Mouse (Mus musculus): ENCODE data around the gene Stk32c.

Stk32c gene

DNA sequence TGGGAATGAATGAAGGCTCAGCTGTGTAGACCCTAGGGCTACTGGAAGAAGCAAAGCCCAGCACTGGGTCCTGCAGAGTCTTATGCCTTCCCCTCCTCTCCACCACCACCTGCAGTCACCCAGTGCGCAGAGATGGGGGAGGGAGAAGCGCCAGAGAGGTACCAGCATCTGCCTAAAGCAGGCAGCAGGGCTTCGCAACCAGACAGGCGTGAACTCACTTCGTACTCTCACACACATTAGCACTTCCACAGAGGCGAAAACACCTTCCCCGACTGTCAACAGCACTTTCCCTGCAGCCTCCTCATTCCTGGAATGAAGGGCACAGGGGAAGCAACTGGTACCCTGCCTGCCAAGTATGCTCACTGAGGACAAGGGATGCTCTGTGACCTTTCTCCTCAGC is 63.7 kb downstream of the Stk32c start:
- DNase-seq (ENCODE audit: extremely low read depth, low read depth, low spot score): no peak

DNA sequence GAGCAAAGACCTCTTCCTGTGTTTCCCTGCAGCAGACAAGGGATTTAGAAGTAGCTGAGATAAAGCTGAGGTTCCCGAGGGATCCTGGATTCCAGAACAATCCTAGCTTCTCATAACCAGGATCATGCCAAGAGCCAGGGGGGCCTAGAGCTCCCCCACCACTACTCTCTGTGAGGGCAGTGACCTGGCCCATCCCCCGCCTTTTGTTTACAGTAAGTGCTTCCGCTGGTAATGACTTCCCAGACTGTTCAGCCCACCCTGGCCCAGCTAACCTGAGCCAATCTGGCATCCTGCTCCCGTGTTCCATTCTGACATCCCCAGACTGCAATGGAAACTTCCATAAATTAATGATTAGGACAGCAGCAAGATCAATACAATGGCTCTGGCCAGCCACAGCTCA is 65.7 kb downstream of the Stk32c start:
- no peak for DNase-seq (ENCODE audit: extremely low read depth, low read depth, low spot score)

DNA sequence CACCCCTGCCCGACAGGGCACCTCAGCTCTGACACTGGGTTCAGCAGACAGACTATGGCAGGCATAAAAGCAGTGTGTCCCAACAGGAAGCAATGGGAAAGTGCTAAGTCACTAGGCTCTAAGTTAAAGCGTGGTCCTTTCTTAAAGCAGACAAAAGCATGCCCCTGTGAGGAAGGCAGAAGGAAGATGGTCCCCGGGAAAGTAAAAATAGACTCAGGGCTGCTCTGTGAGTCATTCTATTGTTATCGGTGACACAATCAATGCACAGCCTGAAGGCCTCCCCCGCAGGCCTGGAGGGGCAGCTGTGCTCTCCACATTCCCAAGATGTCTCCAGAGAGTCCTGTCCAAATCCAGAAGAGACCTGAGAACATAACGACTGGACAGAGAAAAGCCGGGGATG is 67.2 kb downstream of the Stk32c start:
- DNase-seq (ENCODE audit: extremely low read depth, low read depth, low spot score): no peak

DNA sequence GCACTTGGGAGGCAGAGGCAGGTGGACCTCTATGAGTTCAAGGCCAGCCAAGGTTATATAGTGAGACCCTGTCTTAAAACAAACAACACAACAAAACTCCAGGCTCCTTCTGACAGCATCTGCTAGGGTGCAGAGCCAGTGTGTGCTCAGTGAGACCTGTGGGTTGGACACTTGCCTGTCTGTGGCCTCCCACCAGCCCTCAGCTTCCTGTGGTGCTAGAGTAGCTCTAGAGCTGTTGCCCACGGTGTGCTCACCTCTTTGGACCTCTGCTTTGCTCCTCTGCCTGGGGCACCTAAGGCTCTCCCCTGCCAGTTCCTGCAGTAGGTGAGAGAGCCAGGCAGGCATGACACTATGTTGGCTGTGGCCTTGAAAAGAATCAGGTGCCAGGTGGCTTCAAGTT is 69.3 kb downstream of the Stk32c start:
- DNase-seq (ENCODE audit: extremely low read depth, low read depth, low spot score): no peak

DNA sequence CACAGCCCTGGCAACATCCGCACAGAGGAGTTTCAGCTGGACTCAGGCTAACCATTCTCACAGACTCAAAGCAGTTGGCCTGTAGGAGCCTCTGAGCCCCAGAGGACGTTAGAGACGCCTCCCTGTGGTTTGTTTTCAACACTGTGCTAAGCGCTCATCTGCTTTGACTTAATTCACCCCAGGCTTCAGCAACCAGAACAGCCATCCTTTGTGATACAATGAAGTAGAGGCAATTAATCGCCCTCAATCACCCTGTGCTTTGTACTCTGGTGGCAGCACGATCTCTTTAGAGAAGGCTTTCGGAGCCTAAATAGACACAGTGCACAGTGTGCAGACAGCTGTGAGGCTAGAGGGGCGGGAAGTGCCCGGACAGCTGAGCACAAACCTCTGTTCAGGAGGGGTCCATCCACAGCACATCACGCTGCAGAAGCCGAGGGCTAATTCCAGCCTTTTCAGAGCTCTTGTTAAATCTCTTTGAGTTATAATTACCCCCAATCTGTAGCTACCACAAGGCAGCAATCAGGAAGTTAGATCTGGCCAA is 73.1 kb downstream of the Stk32c start:
- no peak for DNase-seq (ENCODE audit: extremely low read depth, low read depth, low spot score)

DNA sequence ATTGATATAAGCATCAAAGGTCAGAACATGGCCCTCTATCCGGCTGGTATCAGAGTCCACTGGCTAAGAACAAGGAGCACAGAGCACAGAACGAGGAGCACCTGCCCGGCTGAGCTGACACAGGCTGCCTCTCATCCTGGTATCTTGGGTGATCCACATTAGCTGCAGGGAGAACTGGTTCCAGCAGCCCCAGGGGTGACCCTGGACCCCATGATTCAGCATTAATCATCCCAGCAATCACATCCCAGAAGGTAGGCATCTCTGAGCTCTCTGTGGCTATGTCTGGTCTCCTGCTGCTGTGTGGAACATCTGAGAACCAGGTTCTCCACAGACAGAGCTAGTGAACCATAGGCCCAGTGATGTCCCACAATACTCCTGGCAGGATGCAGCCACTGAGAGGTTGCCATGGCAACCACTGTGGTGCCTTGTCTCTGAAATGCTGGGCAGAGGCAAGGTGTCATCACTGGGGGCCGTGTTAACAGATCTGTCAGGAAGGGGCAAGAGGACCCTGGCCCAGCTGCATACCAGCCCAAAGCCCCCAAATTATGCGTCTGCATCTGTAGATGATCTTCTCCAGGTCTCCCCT is 76.1 kb downstream of the Stk32c start:
- DNase-seq (ENCODE audit: extremely low read depth, low read depth, low spot score): no peak

DNA sequence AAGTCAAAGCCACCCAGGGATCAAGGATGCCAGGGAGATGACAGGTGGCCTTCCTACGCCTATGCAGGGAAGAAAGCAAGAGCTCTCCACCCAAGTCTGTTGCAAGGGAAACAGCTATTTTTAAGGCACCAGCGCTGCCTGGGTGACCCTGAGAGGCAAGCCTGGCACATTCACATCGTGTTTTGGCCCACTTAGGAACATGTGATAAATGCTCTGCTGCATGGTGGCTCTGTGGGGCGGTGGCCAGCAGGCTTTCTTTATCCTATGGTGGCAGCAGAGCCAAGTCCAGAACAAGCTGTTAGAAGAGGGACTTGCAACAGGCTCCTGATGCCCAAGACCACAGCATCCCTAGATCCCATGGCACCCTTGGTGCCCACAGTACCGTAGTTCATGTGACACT is 77.9 kb downstream of the Stk32c start:
- DNase-seq (ENCODE audit: extremely low read depth, low read depth, low spot score): no peak

DNA sequence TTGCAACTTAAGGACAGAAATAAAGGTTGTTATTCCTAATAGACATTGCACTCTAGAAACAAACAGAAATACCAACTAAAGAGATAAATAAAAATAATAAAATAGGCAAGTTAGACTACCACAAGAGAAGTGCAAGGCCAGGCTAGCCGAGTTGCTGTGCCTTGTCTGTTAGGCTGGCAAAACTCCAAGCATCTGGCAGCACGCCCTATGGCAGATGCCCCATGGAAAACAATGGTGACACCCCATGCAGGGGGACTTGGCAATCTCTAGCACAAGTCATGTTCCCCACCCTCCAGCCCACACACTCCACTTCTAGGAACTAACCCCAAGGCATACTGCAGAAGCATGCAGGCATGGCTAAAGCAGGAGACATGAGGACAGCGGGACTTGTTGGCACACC is 79.7 kb downstream of the Stk32c start:
- DNase-seq (ENCODE audit: extremely low read depth, low read depth, low spot score): no peak

DNA sequence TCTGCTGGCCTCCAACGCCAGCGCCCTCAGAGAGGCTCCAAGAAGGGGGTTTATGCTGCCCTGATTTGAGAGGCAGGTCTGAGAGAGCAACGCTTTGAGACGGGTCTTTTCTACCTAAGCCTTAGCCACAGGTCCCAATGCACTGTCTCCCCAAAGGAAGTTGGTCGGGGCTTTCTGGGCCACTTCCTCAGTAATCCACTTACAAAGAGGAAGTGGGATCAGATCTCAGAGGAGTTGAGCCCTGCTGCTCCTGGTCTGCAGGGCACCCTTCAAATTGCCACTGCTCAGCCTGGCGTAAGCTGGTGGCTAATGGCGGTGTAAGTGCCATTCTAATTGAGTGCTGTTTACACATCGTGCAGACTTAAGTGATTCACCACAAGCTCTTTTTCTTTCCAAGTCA is 81.6 kb downstream of the Stk32c start:
- DNase-seq (ENCODE audit: extremely low read depth, low read depth, low spot score): no peak

DNA sequence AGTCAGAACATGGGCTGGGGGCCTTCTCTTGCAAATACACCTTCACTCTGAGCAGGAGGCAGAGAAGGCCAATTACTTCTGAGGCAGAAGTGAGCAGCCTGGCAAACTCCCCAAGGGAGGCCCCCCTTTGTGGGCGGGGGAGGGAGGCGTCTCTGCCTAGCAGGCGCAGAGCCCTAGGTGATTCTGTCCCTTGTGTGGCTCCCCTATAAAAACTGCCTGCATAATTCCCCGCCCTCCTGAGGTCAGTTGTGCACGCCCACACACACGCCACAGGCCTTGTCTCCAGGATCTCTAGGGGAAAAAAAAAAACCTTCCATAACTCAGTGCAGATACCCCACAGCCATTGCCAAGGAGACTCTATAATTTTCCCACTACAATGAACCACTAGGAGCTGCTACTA is 82.7 kb downstream of the Stk32c start:
- no peak for DNase-seq (ENCODE audit: extremely low read depth, low read depth, low spot score)

DNA sequence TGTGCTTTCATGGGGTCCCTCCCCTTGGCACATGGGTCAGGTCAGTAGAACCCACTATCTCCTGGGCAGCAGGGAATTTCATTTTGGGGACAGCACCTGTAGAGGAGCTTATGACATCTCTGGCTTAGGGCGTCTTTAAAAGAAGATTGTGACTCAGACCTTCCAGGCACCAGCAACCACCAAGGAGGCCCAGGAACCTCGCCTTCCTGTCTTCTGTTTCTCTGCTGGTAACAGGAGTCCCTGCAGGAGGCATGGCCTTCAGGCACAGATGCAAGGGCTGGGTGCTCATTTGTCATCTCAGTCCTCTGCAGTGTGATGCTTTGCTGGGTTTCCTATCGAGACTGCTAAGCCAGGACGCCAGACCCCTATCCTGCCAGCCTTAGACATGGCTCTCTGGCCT is 84.1 kb downstream of the Stk32c start:
- DNase-seq (ENCODE audit: extremely low read depth, low read depth, low spot score): no peak

DNA sequence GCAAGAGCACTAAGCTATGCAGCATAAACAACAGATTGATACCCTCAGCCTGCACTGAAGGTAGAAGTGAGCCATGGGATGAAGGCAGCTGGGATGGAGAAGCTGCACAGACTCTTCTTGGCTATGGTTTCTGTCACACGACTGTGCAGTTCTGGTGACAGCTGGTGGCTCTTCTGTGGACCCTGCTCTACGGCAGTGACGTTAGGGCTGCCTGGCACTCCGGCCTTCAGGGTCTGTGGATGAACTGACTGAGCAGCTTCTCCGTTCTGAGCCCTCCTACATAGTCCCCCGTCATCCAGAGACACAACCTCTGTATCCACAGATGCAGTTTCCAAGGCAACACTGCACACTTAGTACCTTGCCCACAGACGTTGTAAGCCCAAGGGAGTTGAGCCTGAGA is 86.6 kb downstream of the Stk32c start:
- no peak for DNase-seq (ENCODE audit: extremely low read depth, low read depth, low spot score)

DNA sequence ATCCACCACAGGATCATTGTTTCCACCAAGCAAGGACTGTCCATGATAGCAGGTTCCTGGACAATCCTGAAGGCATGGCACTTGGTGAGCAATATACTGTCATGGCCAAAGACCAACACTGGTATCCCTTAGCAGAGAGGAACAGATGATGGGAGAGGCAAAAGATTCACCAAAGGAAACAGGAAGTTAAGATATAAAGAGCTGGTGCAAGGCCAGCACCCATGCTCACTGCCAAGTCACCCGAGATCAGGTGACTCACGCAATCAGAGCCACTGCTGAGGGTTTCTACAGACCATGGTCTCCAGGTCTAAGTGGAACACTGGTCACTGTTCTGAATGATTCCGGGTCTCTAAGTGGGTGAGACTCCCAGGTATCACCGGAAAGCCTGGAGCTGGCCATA is 87.2 kb downstream of the Stk32c start:
- no peak for DNase-seq (ENCODE audit: extremely low read depth, low read depth, low spot score)

DNA sequence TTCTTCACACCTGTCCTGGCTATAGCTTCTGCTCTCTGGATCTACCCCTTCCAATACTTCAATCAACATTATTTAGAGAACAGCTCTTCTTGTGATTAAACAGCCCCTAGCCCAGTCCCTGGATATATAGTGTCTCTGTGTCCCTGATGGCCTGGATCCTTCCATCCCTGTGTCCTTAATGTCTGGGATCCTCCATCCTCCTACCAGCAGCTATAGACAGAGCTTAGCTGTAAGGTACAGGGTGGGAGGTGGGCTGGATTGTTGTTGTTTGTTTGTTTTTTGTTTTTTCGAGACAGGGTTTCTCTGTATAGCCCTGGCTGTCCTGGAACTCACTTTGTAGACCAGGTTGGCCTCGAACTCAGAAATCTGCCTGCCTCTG is 93.3 kb downstream of the Stk32c start:
- no peak for DNase-seq (ENCODE audit: extremely low read depth, low read depth, low spot score)

DNA sequence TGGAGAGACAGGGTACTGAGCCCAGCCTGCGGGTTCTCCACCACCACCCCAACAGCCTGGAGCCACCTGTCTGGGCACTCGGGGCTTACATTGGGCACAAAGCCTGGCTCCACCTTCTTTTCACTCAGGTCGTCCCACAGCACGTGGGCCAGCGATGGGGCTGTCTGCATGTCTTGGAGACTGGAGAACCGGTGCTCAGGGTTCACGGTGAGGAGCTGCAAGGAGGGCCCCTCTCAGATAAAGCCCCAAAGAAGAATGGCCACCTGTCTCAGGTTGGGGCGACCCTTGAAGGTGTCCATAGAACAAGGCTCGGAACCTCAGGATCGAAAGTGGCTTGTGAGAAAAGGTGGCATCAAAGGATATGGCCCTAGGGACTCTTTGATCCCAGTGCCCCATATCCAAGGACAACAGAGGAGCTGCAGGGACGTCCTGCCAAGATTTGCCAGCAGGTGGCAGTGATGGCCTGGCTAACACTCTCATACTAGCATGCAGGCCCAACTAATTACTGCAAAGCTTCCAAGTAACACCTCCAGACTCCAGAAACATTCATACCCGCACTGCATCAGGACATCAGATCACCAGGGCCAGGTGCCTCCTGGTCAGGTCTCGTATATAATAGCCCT is 93.8 kb downstream of the Stk32c start:
- DNase-seq (ENCODE audit: extremely low read depth, low read depth, low spot score): no peak

DNA sequence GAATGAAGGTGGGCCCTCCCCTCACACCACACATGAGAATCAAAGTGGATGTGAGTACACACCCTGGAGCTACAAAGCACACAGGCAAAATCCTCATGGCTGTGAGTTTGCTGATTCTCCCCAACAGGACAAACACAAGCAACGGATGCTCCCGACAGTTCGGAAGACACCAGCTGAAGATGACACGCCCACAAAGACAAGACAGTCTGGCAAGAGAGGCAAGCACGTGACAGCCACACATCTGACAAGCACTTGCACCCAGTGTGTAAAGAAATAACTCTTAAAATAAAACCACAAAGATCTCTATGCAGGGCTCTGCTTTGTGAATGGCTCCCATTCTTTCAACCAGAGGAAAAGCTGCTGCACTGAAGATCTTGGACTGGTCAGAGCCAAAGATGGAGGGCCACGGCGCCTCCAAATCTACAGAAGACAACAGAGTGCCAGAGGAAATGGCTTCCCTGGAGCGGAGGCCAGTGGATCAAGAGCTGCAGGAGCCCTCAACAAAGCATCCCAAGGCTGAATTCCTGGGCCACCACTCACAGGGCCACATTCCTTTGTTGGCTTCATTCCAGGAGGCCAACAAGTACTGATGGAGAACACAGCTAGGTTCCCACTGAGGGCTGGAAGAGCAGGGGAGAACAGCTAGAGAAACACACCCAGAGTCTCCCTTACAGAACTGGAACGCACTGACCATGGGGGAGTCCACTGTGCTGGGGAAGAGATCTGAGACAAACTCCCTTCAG is 105.0 kb downstream of the Stk32c start:
- no peak for DNase-seq (ENCODE audit: extremely low read depth, low read depth, low spot score)

DNA sequence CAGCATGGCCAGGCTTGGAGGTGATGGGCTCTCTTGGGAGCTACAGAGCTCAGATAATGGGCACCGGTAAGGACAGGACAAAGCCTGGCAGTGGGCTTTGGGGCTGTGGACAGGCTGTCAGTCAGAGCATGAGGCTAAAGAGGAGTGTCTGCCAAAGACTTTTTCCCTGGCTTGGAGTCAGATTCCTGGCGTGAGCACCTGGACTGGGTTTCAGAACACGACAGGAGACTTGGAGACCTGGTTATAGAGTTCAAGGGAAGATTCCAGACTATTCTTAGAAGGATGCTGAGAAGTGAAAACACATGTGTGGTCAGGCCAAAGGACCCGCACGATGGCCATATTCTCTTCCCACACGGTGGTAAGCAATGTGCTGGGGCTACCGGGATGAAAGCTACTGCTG is 107.4 kb downstream of the Stk32c start:
- no peak for DNase-seq (ENCODE audit: extremely low read depth, low read depth, low spot score)

DNA sequence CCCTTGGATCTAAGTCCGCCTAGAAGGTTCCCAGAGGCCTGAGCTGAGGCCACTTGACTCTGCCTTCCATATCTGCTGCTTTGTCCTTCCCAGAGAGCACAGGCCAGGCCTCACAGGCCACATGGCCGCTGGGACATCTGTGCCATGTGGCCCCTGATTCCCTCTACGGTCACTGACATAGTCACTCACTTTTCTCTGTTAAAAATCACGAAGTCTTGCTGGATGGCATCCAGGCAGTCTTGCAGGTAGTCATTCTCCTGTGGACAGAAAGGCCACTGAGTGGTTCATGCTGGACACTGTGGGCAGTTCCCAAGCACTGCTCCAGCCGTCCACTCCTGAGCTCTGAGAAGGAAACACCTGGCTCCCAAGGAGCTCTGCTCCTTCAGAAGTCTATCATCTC is 108.0 kb downstream of the Stk32c start:
- DNase-seq (ENCODE audit: extremely low read depth, low read depth, low spot score): no peak

DNA sequence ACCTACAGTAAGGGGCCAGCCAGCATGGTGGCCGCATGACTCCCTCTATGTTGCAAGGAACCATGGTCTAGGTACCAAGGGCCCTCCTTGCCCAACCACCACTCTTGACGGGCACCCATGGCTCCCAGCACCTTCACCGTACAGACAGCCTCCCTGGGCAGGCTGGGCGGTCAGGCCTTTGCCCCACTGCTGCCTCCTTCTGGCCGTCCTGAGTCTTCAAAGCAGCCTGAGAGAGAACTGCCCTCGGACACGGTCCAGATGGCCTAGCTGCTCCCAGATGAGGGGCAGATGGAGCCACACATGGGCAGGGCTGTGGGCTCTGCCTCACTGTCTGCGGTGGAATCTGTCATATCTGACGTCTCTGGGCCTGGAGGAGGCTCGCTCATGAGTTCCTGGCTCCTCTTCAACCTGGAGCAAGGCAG is 109.1 kb downstream of the Stk32c start:
- DNase-seq (ENCODE audit: extremely low read depth, low read depth, low spot score): no peak

DNA sequence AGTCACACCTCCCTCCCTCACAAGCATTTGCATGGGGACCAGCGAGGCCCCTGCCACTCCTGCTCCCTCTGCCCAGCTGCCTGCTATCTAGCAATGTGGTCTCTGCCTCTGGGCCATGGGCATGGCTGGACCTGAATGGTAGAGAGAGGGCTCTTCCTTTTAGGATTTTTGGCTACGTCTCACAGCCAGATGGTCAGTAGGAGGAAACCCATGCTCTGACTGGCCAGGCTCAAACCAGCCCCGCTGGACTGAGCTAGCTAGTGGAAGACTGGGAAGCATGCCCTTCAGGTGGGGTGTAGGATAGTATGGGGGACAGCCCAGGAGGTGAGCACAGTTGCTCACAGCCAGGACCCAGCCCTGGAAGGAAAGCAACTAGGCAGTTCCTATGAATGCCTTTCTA is 111.3 kb downstream of the Stk32c start:
- no peak for DNase-seq (ENCODE audit: extremely low read depth, low read depth, low spot score)

DNA sequence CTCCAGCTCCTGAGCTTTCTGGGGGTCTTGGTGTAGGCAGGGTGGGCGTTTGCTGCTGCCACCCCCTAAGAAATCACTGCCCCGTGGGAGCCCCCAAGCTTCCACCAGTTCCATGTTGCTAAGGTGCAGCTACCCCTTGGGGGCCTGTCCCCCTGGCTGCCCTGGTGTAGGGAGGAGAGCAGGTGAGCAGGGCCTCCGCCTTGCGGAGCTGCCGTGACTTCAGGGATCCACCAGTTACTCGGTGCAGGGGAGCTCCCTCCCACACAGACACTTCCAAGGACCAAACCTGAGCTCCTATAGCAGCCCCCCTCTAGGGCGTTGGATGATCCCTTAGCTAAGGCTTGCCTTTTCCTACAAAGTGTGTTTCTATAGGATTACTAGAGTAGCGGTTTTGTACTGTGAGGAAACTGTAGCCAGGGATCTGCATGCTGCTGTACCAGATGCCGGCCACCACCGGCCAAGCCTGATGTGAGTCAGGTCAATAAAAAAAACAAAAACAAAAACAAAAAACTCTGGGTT is 111.8 kb downstream of the Stk32c start:
- DNase-seq (ENCODE audit: extremely low read depth, low read depth, low spot score): no peak

DNA sequence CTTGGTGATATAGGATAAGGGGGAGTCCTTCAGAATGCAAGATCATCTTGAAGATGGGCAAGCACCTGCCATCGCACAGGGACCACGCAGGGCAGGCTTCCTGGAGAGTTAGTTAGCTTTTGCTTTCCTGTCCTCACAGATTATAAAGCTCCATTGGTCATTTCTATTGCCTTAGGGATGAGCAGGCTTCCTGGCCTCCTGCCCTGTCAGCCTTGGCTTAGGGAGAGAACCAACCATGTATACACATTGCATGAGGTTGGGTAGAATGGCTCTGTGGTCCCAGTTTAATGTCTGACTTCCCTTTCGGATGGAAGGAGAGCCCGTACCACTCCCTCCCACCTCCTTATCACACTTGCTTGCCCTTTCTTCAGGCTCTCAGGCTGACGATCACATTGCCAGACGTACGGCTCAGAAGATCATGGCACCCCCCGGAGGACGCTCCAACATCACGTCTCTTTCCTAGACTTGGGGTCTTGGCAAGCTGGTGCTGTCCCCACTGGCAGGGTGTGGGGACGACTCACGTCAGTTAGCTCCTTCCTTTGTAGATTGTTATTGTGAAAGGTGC is 112.5 kb downstream of the Stk32c start:
- DNase-seq (ENCODE audit: extremely low read depth, low read depth, low spot score): no peak

All from fat pad, adult 2 months (tissue).